Mouse (Mus musculus) urinary bladder, adult 2 months (tissue): Measurements from ENCODE around the gene Dynlt1f. TPM values are rescaled to one million over a fixed set of nuclear protein-coding genes. Genes with fewer than 3 reads are reported as not detected.
A peak's percentile ranks its signal among the peaks of the same experiment; 100 is the strongest.
"Not testable (repeated sequence)": the region's sequence is repeated elsewhere in the genome, so short reads cannot be mapped to it uniquely, and the experiment has no call there.

Source experiments
- DNase-seq: peaks from one replicate; pipeline ENCODE4 v3.0.0; 2022; ENCODE audit warnings: low spot score
- polyA plus RNA-seq: library from polyadenylated mRNA; depleted of rRNA; stranded (reverse); fragments of >200 nt; gene quantifications from 2 replicates; pipeline ENCODE4 v1.2.3, GENCODE M21; 2012; rRNA removed

Dynlt1f gene
- 98.0 and 99.0 TPM in 2 replicates for polyA plus RNA-seq

- DNase-seq, result peak; percentile 49
Measured at GRCm38 (mm10) chr17:6655567-6656281, at the start of gene Dynlt1f. Gene Dynlt1f (minus strand): TSS chr17:6655900.

GRCm38 (mm10) chr17:6703381-6704270 is 47.9 kb upstream of the Dynlt1f start:
- DNase-seq, result not testable (repeated sequence)

GRCm38 (mm10) chr17:6702625-6703221 is 47.0 kb upstream of the Dynlt1f start:
- not testable (repeated sequence) for DNase-seq

- DNase-seq, result not testable (repeated sequence)
Measured at GRCm38 (mm10) chr17:6700077-6700476, 44.4 kb upstream of the Dynlt1f start.

GRCm38 (mm10) chr17:6699502-6699901 is 43.8 kb upstream of the Dynlt1f start:
- DNase-seq, result not testable (repeated sequence)

GRCm38 (mm10) chr17:6697224-6697775 is 41.6 kb upstream of the Dynlt1f start:
- DNase-seq, result not testable (repeated sequence)

- DNase-seq, result not testable (repeated sequence)
Measured at GRCm38 (mm10) chr17:6696521-6696920, 40.8 kb upstream of the Dynlt1f start.

GRCm38 (mm10) chr17:6695712-6696111 is 40.0 kb upstream of the Dynlt1f start:
- DNase-seq, result not testable (repeated sequence)

- DNase-seq, result peak; percentile 73
Measured at GRCm38 (mm10) chr17:6691596-6691995, 35.9 kb upstream of the Dynlt1f start.

GRCm38 (mm10) chr17:6689344-6689743 is 33.6 kb upstream of the Dynlt1f start:
- DNase-seq, result not testable (repeated sequence)

- DNase-seq, result not testable (repeated sequence)
Measured at GRCm38 (mm10) chr17:6686299-6686971, 30.7 kb upstream of the Dynlt1f start.

GRCm38 (mm10) chr17:6685288-6685818 is 29.7 kb upstream of the Dynlt1f start:
- not testable (repeated sequence) for DNase-seq

- not testable (repeated sequence) for DNase-seq
Measured at GRCm38 (mm10) chr17:6684464-6685287, 29.0 kb upstream of the Dynlt1f start.

- DNase-seq, result not testable (repeated sequence)
Measured at GRCm38 (mm10) chr17:6683702-6684101, 28.0 kb upstream of the Dynlt1f start.

GRCm38 (mm10) chr17:6681721-6682120 is 26.0 kb upstream of the Dynlt1f start:
- not testable (repeated sequence) for DNase-seq

- not testable (repeated sequence) for DNase-seq
Measured at GRCm38 (mm10) chr17:6678063-6678462, 22.4 kb upstream of the Dynlt1f start.

GRCm38 (mm10) chr17:6674297-6674696 is 18.6 kb upstream of the Dynlt1f start:
- not testable (repeated sequence) for DNase-seq

GRCm38 (mm10) chr17:6668522-6668921 is 12.8 kb upstream of the Dynlt1f start:
- DNase-seq, result not testable (repeated sequence)

- not testable (repeated sequence) for DNase-seq
Measured at GRCm38 (mm10) chr17:6665389-6665788, 9.7 kb upstream of the Dynlt1f start.

- DNase-seq, result not testable (repeated sequence)
Measured at GRCm38 (mm10) chr17:6662840-6663239, 7.1 kb upstream of the Dynlt1f start.
